Mouse (Mus musculus) cerebellum, adult 9-11 months (tissue): ENCODE results near the gene Spaca3.

Source experiments
- DNase-seq: peaks from one replicate; pipeline ENCODE4 v3.0.0; 2022

Gene Spaca3

GRCm38 (mm10) chr11:80872509-80873474 lies 14.6 kb downstream of the Spaca3 start:
- peak; percentile 69 for DNase-seq

- peak; percentile 92 for DNase-seq
Measured at GRCm38 (mm10) chr11:80877131-80877651, 19.0 kb downstream of the Spaca3 start.

GRCm38 (mm10) chr11:80878026-80878425 lies 19.9 kb downstream of the Spaca3 start:
- peak; percentile 45 for DNase-seq

- peak; percentile 47 for DNase-seq
Measured at GRCm38 (mm10) chr11:80882229-80882810, 24.2 kb downstream of the Spaca3 start.

- peak; percentile 74 for DNase-seq
Measured at GRCm38 (mm10) chr11:80884521-80885231, 26.5 kb downstream of the Spaca3 start.

- DNase-seq: no peak
Measured at GRCm38 (mm10) chr11:80886365-80886764, 28.2 kb downstream of the Spaca3 start.

GRCm38 (mm10) chr11:80887021-80887420 lies 28.9 kb downstream of the Spaca3 start:
- peak; percentile 71 for DNase-seq

GRCm38 (mm10) chr11:80889336-80890063 lies 31.3 kb downstream of the Spaca3 start:
- no peak for DNase-seq

GRCm38 (mm10) chr11:80895853-80896252 lies 37.7 kb downstream of the Spaca3 start:
- peak; percentile 61 for DNase-seq

- no peak for DNase-seq
Measured at GRCm38 (mm10) chr11:80900555-80900954, 42.4 kb downstream of the Spaca3 start.

GRCm38 (mm10) chr11:80902664-80903063 lies 44.5 kb downstream of the Spaca3 start:
- DNase-seq: no peak

- no peak for DNase-seq
Measured at GRCm38 (mm10) chr11:80903426-80903825, 45.3 kb downstream of the Spaca3 start.

GRCm38 (mm10) chr11:80904559-80904958 lies 46.4 kb downstream of the Spaca3 start:
- no peak for DNase-seq

GRCm38 (mm10) chr11:80906456-80906855 lies 48.3 kb downstream of the Spaca3 start:
- DNase-seq: peak; percentile 45

GRCm38 (mm10) chr11:80907820-80908219 lies 49.7 kb downstream of the Spaca3 start:
- no peak for DNase-seq

- no peak for DNase-seq
Measured at GRCm38 (mm10) chr11:80912721-80913120, 54.6 kb downstream of the Spaca3 start.

- peak; percentile 30 for DNase-seq
Measured at GRCm38 (mm10) chr11:80913408-80914024, 55.4 kb downstream of the Spaca3 start.
